Comparison of ENCODE assay signal across 11 mouse cellular contexts in the genomic region with DNA sequence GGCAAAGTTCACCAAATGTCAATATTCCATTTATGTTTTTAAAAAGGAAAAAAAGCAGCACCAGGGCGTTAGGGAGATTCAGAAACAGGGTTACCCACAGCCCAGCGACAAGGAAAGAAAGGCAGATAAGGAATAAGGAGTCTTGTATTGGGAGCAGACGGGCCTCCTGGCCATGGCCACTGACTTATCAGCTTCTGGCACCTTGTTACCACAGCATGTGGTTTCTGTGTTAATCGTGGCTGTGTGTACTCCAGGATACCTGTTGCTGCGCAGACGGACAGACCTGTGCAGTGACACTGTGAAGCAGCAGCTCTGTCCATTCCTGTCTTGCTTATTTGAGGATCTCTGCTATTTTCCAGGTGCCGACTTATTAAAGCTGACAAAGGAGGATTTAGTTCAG. TPM values are rescaled to one million over a fixed set of nuclear protein-coding genes. Genes with fewer than 3 reads are reported as not detected.
DNase-seq lines count a peak whose midpoint lies in the region; ATAC-seq lines count a peak whose summit lies in the region.
"Had no signal": no experiment of that assay in that cellular context is flagged by ENCODE, and none has a peak within 500 bp of the region (broad histone marks: within the 10 kb centered on the region; RNA-seq: fewer than 3 reads in every experiment).

No protein-coding gene starts in this region.

- peaks cover 92% of the 10 kb centered on the region for H3K36me3 ChIP-seq in kidney, embryonic 15.5 days
- H3K36me3 ChIP-seq in liver, embryonic 15.5 days (replicated peaks), result peaks cover 91% of the 10 kb centered on the region
- peaks cover 71% of the 10 kb centered on the region for H3K36me3 ChIP-seq in stomach, embryonic 14.5 days (ENCODE audit: control insufficient read depth, insufficient read depth, low read length)
- H3K36me3 ChIP-seq in neural tube, embryonic 15.5 days, result peaks cover 86% of the 10 kb centered on the region

- no peaks in the 10 kb centered on the region for H3K9me3 ChIP-seq in kidney, embryonic 15.5 days (replicated peaks)
- no peaks in the 10 kb centered on the region for H3K9me3 ChIP-seq in liver, embryonic 15.5 days (replicated peaks)
- H3K9me3 ChIP-seq in stomach, embryonic 14.5 days (ENCODE audit: control insufficient read depth, low read depth, low read length), result no peaks in the 10 kb centered on the region
- H3K9me3 ChIP-seq in neural tube, embryonic 15.5 days (replicated peaks), result no peaks in the 10 kb centered on the region

- H3K4me2 ChIP-seq in kidney, embryonic 15.5 days, result no peak overlapping the region
- peak overlapping the region; percentile 64 for H3K4me2 ChIP-seq in liver, embryonic 15.5 days
- no peak overlapping the region for H3K4me2 ChIP-seq in stomach, embryonic 14.5 days (replicated peaks; ENCODE audit: low read depth, low read length)
- H3K4me2 ChIP-seq in neural tube, embryonic 15.5 days, result no peak overlapping the region

- no peak overlapping the region for H3K4me3 ChIP-seq in kidney, embryonic 15.5 days (replicated peaks)
- peak overlapping the region; percentile 66 for H3K4me3 ChIP-seq in liver, embryonic 15.5 days (replicated peaks)
- no peak overlapping the region for H3K4me3 ChIP-seq in stomach, embryonic 14.5 days (ENCODE audit: low read depth, low read length)
- no peak overlapping the region for H3K4me3 ChIP-seq in neural tube, embryonic 15.5 days (replicated peaks)

- 94% methylated on average over 7 of the region's 7 CpGs for WGBS in kidney, embryonic 15.5 days
- WGBS in liver, embryonic 15.5 days (ENCODE audit: insufficient replicate concordance), result 17% methylated on average over 7 of the region's 7 CpGs
- 81% methylated on average over 7 of the region's 7 CpGs for WGBS in stomach, embryonic 14.5 days
- 95% methylated on average over 7 of the region's 7 CpGs for WGBS in neural tube, embryonic 15.5 days

- no peak overlapping the region for H3K27ac ChIP-seq in kidney, embryonic 15.5 days
- H3K27ac ChIP-seq in liver, embryonic 15.5 days (replicated peaks), result peak overlapping the region; percentile 96
- no peak overlapping the region for H3K27ac ChIP-seq in stomach, embryonic 14.5 days (ENCODE audit: low read length)
- H3K27ac ChIP-seq in neural tube, embryonic 15.5 days (replicated peaks), result no peak overlapping the region

- no peaks in the 10 kb centered on the region for H3K4me1 ChIP-seq in kidney, embryonic 15.5 days
- H3K4me1 ChIP-seq in liver, embryonic 15.5 days (replicated peaks), result peaks cover 63% of the 10 kb centered on the region
- no peaks in the 10 kb centered on the region for H3K4me1 ChIP-seq in stomach, embryonic 14.5 days (ENCODE audit: control insufficient read depth, insufficient read depth, low read length)
- no peaks in the 10 kb centered on the region for H3K4me1 ChIP-seq in neural tube, embryonic 15.5 days

- H3K9ac ChIP-seq in kidney, embryonic 15.5 days, result no peak overlapping the region
- H3K9ac ChIP-seq in liver, embryonic 15.5 days, result peak overlapping the region; percentile 64
- H3K9ac ChIP-seq in stomach, embryonic 14.5 days (replicated peaks; ENCODE audit: low read depth, low read length), result no peak overlapping the region
- no peak overlapping the region for H3K9ac ChIP-seq in neural tube, embryonic 15.5 days (replicated peaks)

- DNase-seq in kidney, postnatal 36 days, result no peak
- no peak for DNase-seq in left cerebral cortex, postnatal 10 days (ENCODE audit: extremely low spot score in 1 of 2, low spot score in 2 of 2)
- DNase-seq in thymus, adult 18-20 months, result no peak
- DNase-seq: adrenal gland, postnatal 14 days; cerebellum, postnatal 10 days had no signal

- intact Hi-C loops in left cerebral cortex, postnatal 10 days (cut with DNase I), result no loop called here

- H3K27me3 ChIP-seq in kidney, embryonic 15.5 days, result no peaks in the 10 kb centered on the region
- H3K27me3 ChIP-seq in liver, embryonic 15.5 days, result no peaks in the 10 kb centered on the region
- H3K27me3 ChIP-seq in stomach, embryonic 14.5 days (ENCODE audit: control insufficient read depth, insufficient read depth, low read length), result no peaks in the 10 kb centered on the region
- no peaks in the 10 kb centered on the region for H3K27me3 ChIP-seq in neural tube, embryonic 15.5 days (replicated peaks)
- H3K27me3 ChIP-seq: Patski had no signal

- ATAC-seq in kidney, embryonic 15.5 days (replicated peaks; ENCODE audit: low FRiP score), result peak; percentile 92
- peak; percentile 85 for ATAC-seq in erythroblast, adult 5-6 weeks (replicated peaks; ENCODE audit: low FRiP score, poor library complexity, severe bottlenecking)
- ATAC-seq in liver, embryonic 15.5 days (ENCODE audit: insufficient read depth), result peak; percentile 99
- ATAC-seq in stomach, embryonic 14.5 days (ENCODE audit: insufficient number of reproducible peaks, insufficient read depth, low FRiP score, low read depth), result peak; percentile 85; the same call in 1 of the 2 replicates
- ATAC-seq in neural tube, embryonic 15.5 days (ENCODE audit: low FRiP score), result no peak
- ATAC-seq: Patski had no signal

RNA-seq across cellular contexts. Expression of a gene that starts 38.2 kb away (rescaled TPM):
- polyA plus RNA-seq in kidney, embryonic 15.5 days (2015; fragmentation: Nextera tagmentation; extraction: Ambion mirVana), result 35.1 and 37.2 TPM in 2 replicates
- 227 and 253 TPM in 2 replicates for total RNA-seq in erythroblast, adult 5-6 weeks (2015; ENCODE audit: low replicate concordance)
- total RNA-seq in erythroblast, adult 5-6 weeks (2017; ENCODE audit: low replicate concordance), result 245 and 285 TPM in 2 replicates
- 49.8 and 51.8 TPM in 2 replicates for polyA plus RNA-seq in liver, embryonic 15.5 days (2015; fragmentation: Nextera tagmentation; extraction: Ambion mirVana)
- 46.2 and 46.6 TPM in 2 replicates for polyA plus RNA-seq in stomach, embryonic 14.5 days (2014; fragmentation: Nextera tagmentation; extraction: Ambion mirVana)
- total RNA-seq in left cerebral cortex, postnatal 10 days (2021), result 10 to 100 TPM; 62.9 to 66.0 TPM
- polyA plus RNA-seq in neural tube, embryonic 15.5 days (2015; fragmentation: Nextera tagmentation; extraction: Ambion mirVana), result 28.3 and 29.9 TPM in 2 replicates
